Mouse (Mus musculus): ENCODE measurements around the gene Plk5. TPM values are rescaled to one million over a fixed set of nuclear protein-coding genes. Genes with fewer than 3 reads are reported as not detected.

Gene Plk5
- polyA plus RNA-seq, 1 experiment from 2014 or later = 2.2 TPM

DNA sequence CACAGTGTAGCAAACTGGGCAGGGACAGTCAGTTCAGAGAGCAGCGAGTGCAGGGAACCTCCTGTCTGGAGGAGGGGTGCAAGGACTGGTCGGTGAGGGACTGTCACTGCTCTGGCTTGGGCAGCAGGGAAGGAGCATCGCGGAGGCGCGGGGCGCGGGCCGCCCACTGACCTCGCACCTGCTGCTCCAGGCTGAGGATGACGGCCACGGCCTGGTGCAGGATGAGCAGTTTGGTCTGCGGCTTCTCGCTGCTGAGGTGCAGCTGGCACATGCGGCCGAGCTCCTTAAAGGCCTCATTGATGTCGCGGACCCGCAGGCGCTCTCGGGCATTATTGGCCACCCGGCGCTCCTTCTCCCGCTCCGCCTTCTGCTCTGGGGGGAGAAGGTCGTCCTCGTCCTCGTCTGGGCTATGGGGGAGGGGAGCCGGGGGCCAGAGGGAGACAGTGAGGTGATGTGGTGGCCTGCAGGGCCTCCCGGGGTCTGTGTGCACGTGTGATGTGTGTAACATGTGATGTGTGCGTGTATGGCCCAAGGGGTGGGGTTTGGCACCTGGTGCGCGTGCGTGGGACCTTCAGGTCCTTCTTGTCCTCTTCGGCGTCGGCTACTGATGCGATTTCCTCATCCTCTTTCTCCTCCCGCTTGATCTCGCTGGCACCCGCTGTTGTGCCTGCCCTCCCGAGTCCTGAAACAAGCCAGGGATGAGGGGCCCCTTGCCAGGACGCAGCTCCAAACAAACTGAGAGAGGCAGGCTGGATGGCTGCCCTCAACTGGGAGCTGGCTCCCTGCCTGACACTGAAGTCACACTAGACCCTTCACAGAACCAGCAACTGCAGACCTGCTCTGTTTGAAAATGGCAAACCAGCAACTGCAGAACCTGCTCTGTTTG is 56.6 kb downstream of the Plk5 start:
- Histone ChIP-seq H3K27ac (no peak overlapping the region), H3K4me1 (peaks cover 4% of the 10 kb centered on the region; the same call in 1 of the 2 replicates), H3K4me3 (no peak overlapping the region), H3K36me3 (peaks cover 94% of the 10 kb centered on the region), H3K9ac (no peak overlapping the region), H3K4me2 (replicated peaks) (no peak overlapping the region), H3K27me3 (no peaks in the 10 kb centered on the region), H3K9me3 (no peaks in the 10 kb centered on the region)
- WGBS = 87% methylated on average over 44 of the region's 44 CpGs
- ATAC-seq (ENCODE audit: low FRiP score, low read depth) = no peak

Small RNAs within 50 kb of the gene (microRNA-seq; reads per million reads assigned to microRNA genes)
- not detected for gene Gm22721

Other genes starting within 250 kb of the Plk5 start
- gene Stk11, start 240.7 kb upstream of the Plk5 start, polyA plus RNA-seq (2015; fragmentation: Nextera tagmentation; extraction: Ambion mirVana) = 17.1 and 17.4 TPM in 2 replicates
- gene Atp5d, start 217.8 kb upstream of the Plk5 start, polyA plus RNA-seq (2015; fragmentation: Nextera tagmentation; extraction: Ambion mirVana) = 456 and 475 TPM in 2 replicates
- 7.4 and 8.1 TPM in 2 replicates for gene Cbarp, start 215.6 kb upstream of the Plk5 start, polyA plus RNA-seq (2015; fragmentation: Nextera tagmentation; extraction: Ambion mirVana)
- gene Midn, start 208.2 kb upstream of the Plk5 start, polyA plus RNA-seq (2015; fragmentation: Nextera tagmentation; extraction: Ambion mirVana) = 22.9 and 23.2 TPM in 2 replicates
- gene Cirbp, start 190.5 kb upstream of the Plk5 start, polyA plus RNA-seq (2015; fragmentation: Nextera tagmentation; extraction: Ambion mirVana) = 149 and 194 TPM in 2 replicates
- 9.7 and 11.0 TPM in 2 replicates for gene 1600002K03Rik, start 183.5 kb upstream of the Plk5 start, polyA plus RNA-seq (2015; fragmentation: Nextera tagmentation; extraction: Ambion mirVana)
- 39.5 and 40.4 TPM in 2 replicates for gene Efna2, start 177.0 kb upstream of the Plk5 start, polyA plus RNA-seq (2015; fragmentation: Nextera tagmentation; extraction: Ambion mirVana)
- 94.7 and 96.9 TPM in 2 replicates for gene Mum1, start 130.0 kb upstream of the Plk5 start, polyA plus RNA-seq (2015; fragmentation: Nextera tagmentation; extraction: Ambion mirVana)
- 298 and 306 TPM in 2 replicates for gene Ndufs7, start 107.3 kb upstream of the Plk5 start, polyA plus RNA-seq (2015; fragmentation: Nextera tagmentation; extraction: Ambion mirVana)
- gene Gamt, start 95.4 kb upstream of the Plk5 start, polyA plus RNA-seq (2015; fragmentation: Nextera tagmentation; extraction: Ambion mirVana) = 57.1 and 58.4 TPM in 2 replicates
- gene Dazap1, start 95.0 kb upstream of the Plk5 start, polyA plus RNA-seq (2015; fragmentation: Nextera tagmentation; extraction: Ambion mirVana) = 64.9 and 67.9 TPM in 2 replicates
- 908 and 936 TPM in 2 replicates for gene Rps15, start 64.0 kb upstream of the Plk5 start, polyA plus RNA-seq (2015; fragmentation: Nextera tagmentation; extraction: Ambion mirVana)
- gene Apc2, start 60.5 kb upstream of the Plk5 start, polyA plus RNA-seq (2015; fragmentation: Nextera tagmentation; extraction: Ambion mirVana) = 3.3 and 3.8 TPM in 2 replicates
- 50.7 and 51.2 TPM in 2 replicates for gene 2310011J03Rik, start 35.9 kb upstream of the Plk5 start, polyA plus RNA-seq (2015; fragmentation: Nextera tagmentation; extraction: Ambion mirVana)
- 4.8 and 6.5 TPM in 2 replicates for gene Pcsk4, start 27.0 kb upstream of the Plk5 start, polyA plus RNA-seq (2015; fragmentation: Nextera tagmentation; extraction: Ambion mirVana)
- gene Reep6, start 26.5 kb upstream of the Plk5 start, polyA plus RNA-seq (2015; fragmentation: Nextera tagmentation; extraction: Ambion mirVana) = 6.1 and 6.3 TPM in 2 replicates
- 2.0 and 2.4 TPM in 2 replicates for gene Adamtsl5, start 8.0 kb upstream of the Plk5 start, polyA plus RNA-seq (2015; fragmentation: Nextera tagmentation; extraction: Ambion mirVana)
- gene Mex3d, start 31.2 kb downstream of the Plk5 start, polyA plus RNA-seq (2015; fragmentation: Nextera tagmentation; extraction: Ambion mirVana) = 9.2 and 9.5 TPM in 2 replicates
- 276 and 288 TPM in 2 replicates for gene Mbd3, start 43.1 kb downstream of the Plk5 start, polyA plus RNA-seq (2015; fragmentation: Nextera tagmentation; extraction: Ambion mirVana)
- 443 and 459 TPM in 2 replicates for gene Uqcr11, start 50.4 kb downstream of the Plk5 start, polyA plus RNA-seq (2015; fragmentation: Nextera tagmentation; extraction: Ambion mirVana)
- gene Tcf3, start 77.2 kb downstream of the Plk5 start, polyA plus RNA-seq (2015; fragmentation: Nextera tagmentation; extraction: Ambion mirVana) = 153 and 157 TPM in 2 replicates
- gene Onecut3, start 138.4 kb downstream of the Plk5 start, polyA plus RNA-seq (2015; fragmentation: Nextera tagmentation; extraction: Ambion mirVana) = not detected in 2 replicates
- 0.29 and 0.33 TPM in 2 replicates for gene Atp8b3, start 182.7 kb downstream of the Plk5 start, polyA plus RNA-seq (2015; fragmentation: Nextera tagmentation; extraction: Ambion mirVana)
- 28.3 and 28.7 TPM in 2 replicates for gene Rexo1, start 205.1 kb downstream of the Plk5 start, polyA plus RNA-seq (2015; fragmentation: Nextera tagmentation; extraction: Ambion mirVana)
- 9.3 and 10.0 TPM in 2 replicates for gene Klf16, start 220.9 kb downstream of the Plk5 start, polyA plus RNA-seq (2015; fragmentation: Nextera tagmentation; extraction: Ambion mirVana)
- gene Abhd17a, start 233.9 kb downstream of the Plk5 start, polyA plus RNA-seq (2015; fragmentation: Nextera tagmentation; extraction: Ambion mirVana) = 80.9 and 83.0 TPM in 2 replicates
- 83.9 and 92.0 TPM in 2 replicates for gene Scamp4, start 246.4 kb downstream of the Plk5 start, polyA plus RNA-seq (2015; fragmentation: Nextera tagmentation; extraction: Ambion mirVana)
- gene Adat3, start 246.4 kb downstream of the Plk5 start, polyA plus RNA-seq (2015; fragmentation: Nextera tagmentation; extraction: Ambion mirVana) = 7.6 and 8.8 TPM in 2 replicates
- gene Gm49322, start 249.6 kb downstream of the Plk5 start, polyA plus RNA-seq (2015; fragmentation: Nextera tagmentation; extraction: Ambion mirVana) = 3.7 and 5.6 TPM in 2 replicates

All from limb, embryonic 13.5 days (tissue).